Mouse (Mus musculus) intestine, postnatal 0 days (tissue): ENCODE data around the gene Pitpnc1. TPM values are rescaled to one million over a fixed set of nuclear protein-coding genes. Genes with fewer than 3 reads are reported as not detected.

Source experiments
- ATAC-seq: fragments of 200-750 bp; cut with Nextera tagmentation; 2 replicates; pipeline ENCODE4 v1.8.0; 2017; ENCODE audit warnings: mild to moderate bottlenecking, moderate TSS enrichment, moderate library complexity
- H3K27ac ChIP-seq: fragments of 300-500 bp; sonication (generic); 2 replicates; pipeline ENCODE4 v1.5.1; 2014; ENCODE audit warnings: mild to moderate bottlenecking, low read depth, low read length, moderate library complexity
- H3K27me3 ChIP-seq: fragments of 300-500 bp; sonication (generic); replicated peaks from 2 replicates; pipeline ENCODE4 v1.6.1; 2014; ENCODE audit warnings: low read length, mixed read lengths; ENCODE audit not compliant: control insufficient read depth, insufficient read depth
- H3K36me3 ChIP-seq: fragments of 300-500 bp; sonication (generic); 2 replicates; pipeline ENCODE4 v1.6.1; 2014; ENCODE audit warnings: mild to moderate bottlenecking, moderate library complexity; ENCODE audit not compliant: control insufficient read depth, insufficient read depth
- H3K4me1 ChIP-seq: fragments of 300-500 bp; sonication (generic); replicated peaks from 2 replicates; pipeline ENCODE4 v1.6.1; 2014; ENCODE audit warnings: antibody characterized with exemption, low read length, mixed read lengths; ENCODE audit not compliant: control insufficient read depth, insufficient read depth
- H3K4me2 ChIP-seq: fragments of 300-500 bp; sonication (generic); replicated peaks from 2 replicates; pipeline ENCODE4 v1.6.1; 2014; ENCODE audit warnings: low read depth, mild to moderate bottlenecking, moderate library complexity
- H3K4me3 ChIP-seq: fragments of 300-500 bp; sonication (generic); 2 replicates; pipeline ENCODE4 v1.5.1; 2014; ENCODE audit warnings: low read depth, low read length
- H3K9ac ChIP-seq: fragments of 300-500 bp; sonication (generic); 2 replicates; pipeline ENCODE4 v1.6.1; 2014; ENCODE audit warnings: mild to moderate bottlenecking, low read depth, low read length
- H3K9me3 ChIP-seq: fragments of 300-500 bp; sonication (generic); 2 replicates; pipeline ENCODE4 v1.6.1; 2016; ENCODE audit warnings: mixed run types; ENCODE audit not compliant: control insufficient read depth
- CTCF ChIP-seq: sonication (generic); IDR thresholded peaks from 2 replicates; pipeline ENCODE4 v1.5.1; 2016; ENCODE audit warnings: low read depth, mild to moderate bottlenecking, control low read depth, antibody characterized with exemption, moderate library complexity
- WGBS: fragments of 180-500 bp; shearing (Covaris S2); extraction: QIAGEN DNeasy Blood & Tissue Kit; methylation state at CpG from one replicate; pipeline ENCODE4 v1.1.7; 2014; 5-methylcytosine and 5-hydroxymethylcytosine counted together
- polyA plus RNA-seq: library from polyadenylated mRNA; unstranded; fragments of >200 nt; fragmentation: Nextera tagmentation; extraction: Ambion mirVana; gene quantifications from 2 replicates; pipeline ENCODE4 v1.2.1, GENCODE M21; 2015

Gene Pitpnc1
- polyA plus RNA-seq, 1 experiment from 2014 or later = 4.4 TPM

GRCm38 (mm10) chr11:107413251-107413655 is 57.2 kb downstream of the Pitpnc1 start:
- no peaks in the 10 kb centered on the region for H3K4me1 ChIP-seq
- no peak overlapping the region for H3K27ac ChIP-seq
- ATAC-seq = no peak
- 11% methylated on average over 14 of the region's 14 CpGs for WGBS
- peak overlapping the region; percentile 63 for H3K4me2 ChIP-seq
- no peaks in the 10 kb centered on the region for H3K36me3 ChIP-seq
- peak overlapping the region; percentile 13; the same call in 1 of the 2 replicates for H3K4me3 ChIP-seq
- TF ChIP-seq CTCF = no peak
- H3K9ac ChIP-seq = no peak overlapping the region
- H3K9me3 ChIP-seq = no peaks in the 10 kb centered on the region
- H3K27me3 ChIP-seq = no peaks in the 10 kb centered on the region

GRCm38 (mm10) chr11:107412128-107412527 is 58.4 kb downstream of the Pitpnc1 start:
- Histone ChIP-seq H3K9ac (no peak overlapping the region), H3K36me3 (no peaks in the 10 kb centered on the region), H3K9me3 (no peaks in the 10 kb centered on the region), H3K4me3 (no peak overlapping the region), H3K27ac (no peak overlapping the region), H3K4me2 (no peak overlapping the region), H3K4me1 (no peaks in the 10 kb centered on the region), H3K27me3 (no peaks in the 10 kb centered on the region)
- ATAC-seq = no peak
- 60% methylated on average over 4 of the region's 4 CpGs for WGBS
- no peak for TF ChIP-seq CTCF

GRCm38 (mm10) chr11:107411576-107411975 is 58.9 kb downstream of the Pitpnc1 start:
- WGBS = 79% methylated on average over 9 of the region's 9 CpGs
- no peak overlapping the region for H3K9ac ChIP-seq
- H3K4me3 ChIP-seq = no peak overlapping the region
- no peaks in the 10 kb centered on the region for H3K9me3 ChIP-seq
- TF ChIP-seq CTCF = no peak
- no peak overlapping the region for H3K4me2 ChIP-seq
- no peak for ATAC-seq
- no peaks in the 10 kb centered on the region for H3K36me3 ChIP-seq
- no peaks in the 10 kb centered on the region for H3K4me1 ChIP-seq
- no peak overlapping the region for H3K27ac ChIP-seq
- H3K27me3 ChIP-seq = no peaks in the 10 kb centered on the region

DNA sequence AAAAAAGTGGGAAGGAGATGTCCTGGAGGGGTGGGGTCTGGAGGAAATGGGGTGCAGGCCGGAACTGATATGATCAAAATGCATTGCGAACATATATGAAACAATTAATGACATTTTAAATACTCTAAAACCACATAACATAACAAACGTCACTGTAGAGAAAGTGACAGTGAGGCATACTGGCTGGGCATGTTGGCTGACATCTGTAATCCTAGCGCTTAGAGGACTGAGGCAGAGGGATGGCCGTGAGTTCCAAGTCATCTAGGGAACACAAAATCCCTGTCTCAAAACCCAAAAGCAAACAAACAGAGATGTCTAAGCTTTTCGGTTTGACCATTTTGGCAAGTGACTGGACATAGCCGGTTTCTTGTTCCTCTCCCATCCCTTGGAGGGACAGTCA is 59.7 kb downstream of the Pitpnc1 start:
- no peak overlapping the region for H3K4me2 ChIP-seq
- H3K27me3 ChIP-seq = no peaks in the 10 kb centered on the region
- no peak for TF ChIP-seq CTCF
- WGBS = 81% methylated on average over 7 of the region's 7 CpGs
- no peaks in the 10 kb centered on the region for H3K36me3 ChIP-seq
- H3K9me3 ChIP-seq = no peaks in the 10 kb centered on the region
- H3K4me3 ChIP-seq = no peak overlapping the region
- H3K9ac ChIP-seq = no peak overlapping the region
- ATAC-seq = no peak
- no peak overlapping the region for H3K27ac ChIP-seq
- H3K4me1 ChIP-seq = no peaks in the 10 kb centered on the region

DNA sequence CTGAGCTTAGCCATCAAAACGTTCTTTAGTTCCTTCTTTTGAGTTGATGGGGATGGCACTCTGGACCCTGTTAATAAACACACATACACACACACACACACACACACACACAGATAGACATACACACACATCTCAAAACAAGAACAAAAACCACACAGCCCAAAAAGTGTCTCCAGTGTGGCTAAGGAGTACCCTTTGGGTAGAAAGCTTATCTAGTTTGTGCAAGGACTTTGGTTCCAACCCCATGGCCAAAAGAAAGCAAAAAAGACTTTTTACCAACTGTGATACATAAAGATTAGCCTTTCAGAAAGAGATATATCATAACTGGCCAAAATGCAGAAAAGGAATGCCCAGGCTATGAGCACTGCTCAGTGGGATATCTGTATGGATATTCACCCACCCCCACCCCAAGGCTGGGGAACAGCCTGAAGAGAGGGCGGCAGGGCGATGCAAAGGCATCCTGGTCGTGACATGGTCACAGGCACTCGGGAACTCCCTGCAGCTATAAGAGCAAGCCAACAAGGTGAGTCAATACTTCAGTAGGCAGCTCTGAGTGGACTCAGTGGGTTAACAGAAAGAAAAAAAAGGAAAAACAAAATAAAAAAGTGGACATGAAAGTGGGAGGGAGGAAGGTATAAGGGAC is 60.3 kb downstream of the Pitpnc1 start:
- H3K4me2 ChIP-seq = no peak overlapping the region
- TF ChIP-seq CTCF = no peak
- no peaks in the 10 kb centered on the region for H3K27me3 ChIP-seq
- H3K9me3 ChIP-seq = no peaks in the 10 kb centered on the region
- H3K36me3 ChIP-seq = no peaks in the 10 kb centered on the region
- ATAC-seq = no peak
- no peak overlapping the region for H3K4me3 ChIP-seq
- no peak overlapping the region for H3K9ac ChIP-seq
- H3K27ac ChIP-seq = no peak overlapping the region
- 78% methylated on average over 5 of the region's 5 CpGs for WGBS
- no peaks in the 10 kb centered on the region for H3K4me1 ChIP-seq

- Histone ChIP-seq H3K9ac (no peak overlapping the region), H3K4me3 (no peak overlapping the region), H3K4me2 (no peak overlapping the region), H3K27ac (no peak overlapping the region), H3K27me3 (no peaks in the 10 kb centered on the region), H3K36me3 (no peaks in the 10 kb centered on the region), H3K9me3 (no peaks in the 10 kb centered on the region), H3K4me1 (no peaks in the 10 kb centered on the region)
- no peak for ATAC-seq
- no peak for TF ChIP-seq CTCF
- WGBS = 81% methylated on average over 7 of the region's 7 CpGs
Observed at GRCm38 (mm10) chr11:107408886-107409285, 61.6 kb downstream of the Pitpnc1 start.
